Mouse (Mus musculus) MEL (cell line): ENCODE results near the gene Prpf8. TPM values are rescaled to one million over a fixed set of nuclear protein-coding genes. Genes with fewer than 3 reads are reported as not detected.
A peak's percentile ranks its signal among the peaks of the same experiment; 100 is the strongest.

Experiments
- DNase-seq: peaks from one replicate; pipeline ENCODE4 v3.0.0; 2011; ENCODE audit warnings: low read depth, low spot score
- H3K27ac ChIP-seq: 2 replicates; pipeline ENCODE4 v1.5.1; 2012; ENCODE audit warnings: low read depth, mild to moderate bottlenecking, control low read depth, low read length, moderate library complexity; ENCODE audit not compliant: control insufficient read depth
- H3K27me3 ChIP-seq, 2 experiments: fragments of 150-350 bp in 1 of 2; sonication (generic) in 1 of 2; 2 replicates each; pipeline ENCODE4 v1.6.1; 2012; ENCODE audit warnings: low read length in 2 of 2, mild to moderate bottlenecking in 2 of 2, improper control_type of control experiment in 1 of 2, moderate library complexity in 1 of 2; ENCODE audit not compliant: insufficient read depth in 2 of 2, control insufficient read depth in 1 of 2
- H3K36me3 ChIP-seq, 2 experiments: 2 replicates each; pipeline ENCODE4 v1.6.1; 2012 to 2014; ENCODE audit warnings: low read length in 2 of 2, improper control_type of control experiment in 1 of 2, inconsistent platforms in 1 of 2, mild to moderate bottlenecking in 1 of 2; ENCODE audit not compliant: insufficient read depth in 2 of 2, control insufficient read depth in 1 of 2
- H3K4me1 ChIP-seq, 2 experiments: fragments of 150-350 bp in 1 of 2; sonication (generic) in 1 of 2; 2 replicates each; pipeline ENCODE4 v1.6.1; 2012; ENCODE audit warnings: low read length in 2 of 2, improper control_type of control experiment in 1 of 2, mild to moderate bottlenecking in 1 of 2; ENCODE audit not compliant: insufficient read depth in 2 of 2, control insufficient read depth in 1 of 2
- H3K4me3 ChIP-seq, 2 experiments: fragments of 150-350 bp in 1 of 2; sonication (generic) in 1 of 2; 2 replicates each; pipeline ENCODE4 v1.5.1; 2012; ENCODE audit warnings: low read depth in 2 of 2, low read length in 2 of 2, mild to moderate bottlenecking in 2 of 2, moderate library complexity in 2 of 2, control low read depth in 1 of 2, improper control_type of control experiment in 1 of 2; ENCODE audit not compliant: control insufficient read depth in 1 of 2, insufficient read depth in 1 of 2
- H3K79me2 ChIP-seq: 2 replicates; pipeline ENCODE4 v1.6.1; 2012; ENCODE audit warnings: mild to moderate bottlenecking, low read length, moderate library complexity; ENCODE audit not compliant: control insufficient read depth, poor library complexity, insufficient read depth
- H3K9ac ChIP-seq: 2 replicates; pipeline ENCODE4 v1.6.1; 2012; ENCODE audit warnings: low read depth, mild to moderate bottlenecking, control low read depth, low read length, moderate library complexity; ENCODE audit not compliant: control insufficient read depth, poor library complexity, severe bottlenecking
- H3K9me3 ChIP-seq: fragments of 150-350 bp; sonication (generic); replicated peaks from 2 replicates; pipeline ENCODE4 v1.6.1; 2012; ENCODE audit warnings: mild to moderate bottlenecking, low read length, improper control_type of control experiment, moderate library complexity; ENCODE audit not compliant: insufficient read depth
- BHLHE40 ChIP-seq: IDR thresholded peaks from 2 replicates; pipeline ENCODE4 v1.6.1; 2012; ENCODE audit warnings: low read depth, mild to moderate bottlenecking, inconsistent platforms, low read length, improper control_type of control experiment, borderline replicate concordance
- CHD1 ChIP-seq: IDR thresholded peaks from 2 replicates; pipeline ENCODE4 v1.6.1; 2012; ENCODE audit warnings: low read depth, mild to moderate bottlenecking, inconsistent platforms, low read length, improper control_type of control experiment
- CTCF ChIP-seq, 3 experiments: IDR thresholded peaks in 2 of 3; conservative IDR thresholded peaks in 1 of 3; 2 replicates each; pipeline ENCODE4 v1.5.1; 2011 to 2012; ENCODE audit warnings: low read length in 3 of 3, low read depth in 2 of 3, mild to moderate bottlenecking in 2 of 3, improper control_type of control experiment in 1 of 3, inconsistent platforms in 1 of 3, mixed read lengths in 1 of 3, moderate library complexity in 1 of 3; ENCODE audit not compliant: control insufficient read depth in 1 of 3, insufficient read depth in 1 of 3, poor library complexity in 1 of 3, severe bottlenecking in 1 of 3
- ELF1 ChIP-seq: IDR thresholded peaks from 2 replicates; pipeline ENCODE4 v1.6.1; 2014; ENCODE audit warnings: low read depth, mild to moderate bottlenecking, inconsistent platforms, low read length, improper control_type of control experiment, moderate library complexity
- EP300 ChIP-seq, 2 experiments: IDR thresholded peaks; 2 replicates each; pipeline ENCODE4 v1.6.1; 2011; ENCODE audit warnings: improper control_type of control experiment in 2 of 2, low read length in 2 of 2, low read depth in 1 of 2, mild to moderate bottlenecking in 1 of 2
- GABPA ChIP-seq: IDR thresholded peaks from 2 replicates; pipeline ENCODE4 v1.6.1; 2012; ENCODE audit warnings: low read depth, mild to moderate bottlenecking, inconsistent platforms, low read length, improper control_type of control experiment, moderate library complexity
- GATA1 ChIP-seq: IDR thresholded peaks from 2 replicates; pipeline ENCODE4 v1.6.1; 2011; ENCODE audit warnings: low read depth, low read length, improper control_type of control experiment
- HCFC1 ChIP-seq: IDR thresholded peaks from 2 replicates; pipeline ENCODE4 v1.6.1; 2012; ENCODE audit warnings: low read depth, mild to moderate bottlenecking, inconsistent platforms, low read length, improper control_type of control experiment, moderate library complexity
- JUND ChIP-seq: IDR thresholded peaks from 2 replicates; pipeline ENCODE4 v1.6.1; 2011; ENCODE audit warnings: low read depth, mild to moderate bottlenecking, improper control_type of control experiment, low read length
- MAFK ChIP-seq: IDR thresholded peaks from 2 replicates; pipeline ENCODE4 v1.6.1; 2011; ENCODE audit warnings: low read depth, mild to moderate bottlenecking, low read length, improper control_type of control experiment, borderline replicate concordance
- MAX ChIP-seq: IDR thresholded peaks from 2 replicates; pipeline ENCODE4 v1.6.1; 2011; ENCODE audit warnings: low read length, improper control_type of control experiment
- MAZ ChIP-seq: IDR thresholded peaks from 2 replicates; pipeline ENCODE4 v1.6.1; 2012; ENCODE audit warnings: low read depth, mild to moderate bottlenecking, inconsistent platforms, low read length, improper control_type of control experiment
- MXI1 ChIP-seq: IDR thresholded peaks from 2 replicates; pipeline ENCODE4 v1.6.1; 2011; ENCODE audit warnings: mild to moderate bottlenecking, low read depth, low read length, improper control_type of control experiment
- MYC ChIP-seq: IDR thresholded peaks from 2 replicates; pipeline ENCODE4 v1.6.1; 2011; ENCODE audit warnings: low read depth, mild to moderate bottlenecking, low read length, improper control_type of control experiment, moderate library complexity
- NRF1 ChIP-seq: IDR thresholded peaks from 2 replicates; pipeline ENCODE4 v1.6.1; 2014; ENCODE audit warnings: low read depth, mild to moderate bottlenecking, inconsistent platforms, low read length, improper control_type of control experiment, moderate library complexity; ENCODE audit not compliant: poor library complexity, insufficient read depth, severe bottlenecking
- POLR2A ChIP-seq, 2 experiments: IDR thresholded peaks; 2 replicates each; pipeline ENCODE4 v1.6.1; 2011 to 2012; ENCODE audit warnings: low read length in 2 of 2, mild to moderate bottlenecking in 2 of 2, control low read depth in 1 of 2, improper control_type of control experiment in 1 of 2, low read depth in 1 of 2, moderate library complexity in 1 of 2; ENCODE audit not compliant: control insufficient read depth in 1 of 2, insufficient read depth in 1 of 2, poor library complexity in 1 of 2
- POLR2AphosphoS2 ChIP-seq: IDR thresholded peaks from 2 replicates; pipeline ENCODE4 v1.6.1; 2011; ENCODE audit warnings: low read length, improper control_type of control experiment
- POLR2AphosphoS5 ChIP-seq: IDR thresholded peaks from 2 replicates; pipeline ENCODE4 v1.6.1; 2012; ENCODE audit warnings: low read depth, borderline replicate concordance, mild to moderate bottlenecking, inconsistent platforms, low read length, moderate library complexity, mixed read lengths
- RCOR1 ChIP-seq: IDR thresholded peaks from 2 replicates; pipeline ENCODE4 v1.6.1; 2012; ENCODE audit warnings: low read depth, mild to moderate bottlenecking, inconsistent platforms, low read length, improper control_type of control experiment
- SIN3A ChIP-seq: IDR thresholded peaks from 2 replicates; pipeline ENCODE4 v1.6.1; 2012; ENCODE audit warnings: low read length, improper control_type of control experiment, inconsistent platforms
- TAL1 ChIP-seq: IDR thresholded peaks from 2 replicates; pipeline ENCODE4 v1.6.1; 2012; ENCODE audit warnings: mild to moderate bottlenecking, inconsistent platforms, low read length, moderate library complexity, mixed read lengths
- TBP ChIP-seq: IDR thresholded peaks from 2 replicates; pipeline ENCODE4 v1.8.0; 2011; ENCODE audit warnings: low read depth, low read length, improper control_type of control experiment
- USF1 ChIP-seq: IDR thresholded peaks from 2 replicates; pipeline ENCODE4 v1.6.1; 2014; ENCODE audit warnings: low read depth, mild to moderate bottlenecking, inconsistent platforms, low read length, improper control_type of control experiment, moderate library complexity
- ZKSCAN1 ChIP-seq: IDR thresholded peaks from 2 replicates; pipeline ENCODE4 v1.6.1; 2012; ENCODE audit warnings: low read depth, mild to moderate bottlenecking, inconsistent platforms, low read length, improper control_type of control experiment, moderate library complexity
- ZMIZ1 ChIP-seq: IDR thresholded peaks from 2 replicates; pipeline ENCODE4 v1.6.1; 2012; ENCODE audit warnings: low read depth, mild to moderate bottlenecking, inconsistent platforms, low read length, improper control_type of control experiment, moderate library complexity
- polyA plus RNA-seq, 2 experiments: library from polyadenylated mRNA; stranded (reverse) in 1 of 2; unstranded in 1 of 2; fragments of >175 nt in 1 of 2; fragments of >200 nt in 1 of 2; gene quantifications; 2 replicates each; pipeline versions ENCODE4 v1.2.1 to v1.2.4; 2012; ENCODE audit warnings: low replicate concordance in 2 of 2, low read depth in 1 of 2; ENCODE audit not compliant: insufficient read length in 2 of 2, insufficient read depth in 1 of 2, missing spikeins in 1 of 2
- total RNA-seq: library from RNA; depleted of rRNA; stranded (reverse); fragments of 300-350 nt; gene quantifications from 2 replicates; pipeline ENCODE4 v1.2.3, GENCODE M21; 2012

The Prpf8 gene
- total and polyA plus RNA-seq, 3 experiments, result 214 to 644 (median 276) TPM

DNA sequence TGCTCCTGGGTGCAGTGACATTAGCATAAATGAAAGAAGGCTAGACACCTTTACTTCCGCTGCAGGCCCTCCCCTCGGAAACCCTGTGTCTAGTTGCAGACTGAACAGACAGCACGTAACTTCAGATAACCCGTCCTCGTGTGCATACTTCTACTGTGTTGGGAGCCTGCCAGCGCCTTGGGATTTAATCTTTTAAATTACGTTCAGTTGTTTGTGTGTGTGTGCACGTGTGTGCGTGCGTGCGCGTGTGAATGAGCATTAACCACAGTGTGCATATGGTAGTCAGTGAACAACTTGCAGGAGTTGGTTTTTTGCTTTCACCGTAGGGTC lies 52.3 kb downstream of the Prpf8 start (continued):
- TF ChIP-seq GABPA, result no peak
- peak; percentile 65; the same call in 1 of the 2 replicates for TF ChIP-seq RCOR1
- TF ChIP-seq, all 39 proteins: peak for 17

DNA sequence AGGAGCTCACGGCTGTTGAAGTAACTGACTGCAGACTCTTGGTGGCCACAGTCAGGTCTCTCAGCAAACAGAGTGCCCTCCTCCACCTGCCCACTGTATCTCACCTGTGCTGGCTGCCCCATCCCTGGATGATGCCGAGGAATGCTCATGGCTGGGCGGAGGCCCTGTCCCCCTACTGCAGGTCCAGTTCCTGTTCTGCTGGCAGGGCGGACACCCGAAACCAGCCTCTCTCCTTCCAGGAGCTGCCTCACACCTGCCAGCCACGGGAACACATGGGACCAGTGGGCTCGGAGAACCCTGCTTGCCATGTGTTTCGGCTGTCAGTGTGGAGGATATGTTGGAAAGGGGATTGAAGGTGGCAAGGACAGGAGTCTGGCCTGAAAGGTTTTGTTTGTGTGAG lies 53.6 kb downstream of the Prpf8 start:
- H3K27ac ChIP-seq, result no peak overlapping the region; the same call in 1 of the 2 replicates

DNA sequence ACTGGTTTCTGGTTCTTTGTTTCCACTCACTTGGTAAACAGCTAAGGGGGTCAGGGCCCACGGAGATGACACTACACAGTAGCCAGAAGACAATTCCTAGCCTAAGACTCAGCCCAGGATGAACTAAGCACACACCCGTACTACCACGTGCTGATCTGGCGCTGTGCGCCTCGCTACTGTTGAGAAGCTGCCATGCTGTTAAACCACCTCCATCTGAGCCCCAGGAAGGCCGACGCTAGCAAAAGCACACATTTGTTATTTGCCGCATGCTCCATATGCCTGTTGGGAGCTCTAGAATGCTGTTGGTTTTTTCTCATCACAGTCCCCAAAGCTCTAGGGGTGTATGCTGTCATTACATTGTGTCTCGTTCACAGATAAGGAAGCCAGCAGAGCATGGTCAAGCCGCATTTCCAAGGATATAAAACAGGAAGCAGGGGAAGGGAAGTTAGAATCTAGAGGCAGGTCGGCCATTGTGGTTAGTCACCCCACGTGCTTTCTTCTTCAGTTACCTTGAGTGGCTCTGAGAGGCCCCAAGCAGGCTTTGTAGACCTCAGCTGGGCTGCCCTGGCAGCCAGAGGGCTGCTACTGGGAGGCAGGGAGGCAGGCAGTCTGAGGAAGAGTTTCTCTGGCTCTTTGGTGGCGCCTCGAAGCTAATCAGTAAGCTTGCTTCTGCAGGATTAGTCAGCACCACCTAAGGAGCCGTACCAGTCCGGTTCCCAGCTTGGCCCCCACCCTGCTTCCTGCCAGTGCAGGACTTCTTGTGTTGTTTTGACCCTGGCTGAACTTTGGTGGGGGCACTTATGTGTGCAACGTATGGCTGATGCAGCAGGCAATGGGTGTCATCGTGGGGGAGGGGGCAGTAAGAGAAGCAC lies 54.3 kb downstream of the Prpf8 start:
- DNase-seq, result peak; percentile 89
- no peak overlapping the region for H3K4me3 ChIP-seq
- peak overlapping the region; percentile 84 for H3K27ac ChIP-seq
- H3K9me3 ChIP-seq, result no peaks in the 10 kb centered on the region
- peaks cover 8 to 42% of the 10 kb centered on the region in 2 experiments for H3K4me1 ChIP-seq
- H3K79me2 ChIP-seq, result no peaks in the 10 kb centered on the region
- H3K36me3 ChIP-seq, result peaks cover 0 to 28% of the 10 kb centered on the region in 2 experiments; a peak in 2 of 4 replicates
- no peaks in the 10 kb centered on the region for H3K27me3 ChIP-seq
- H3K9ac ChIP-seq, result peak overlapping the region; percentile 64
- no peak for TF ChIP-seq MAFK
- peak in 1 of 2 experiments; percentile 65; a peak in 2 of 4 replicates for TF ChIP-seq POLR2A (IDR thresholded peaks at IDR 0.05; ENCODE audit: control insufficient read depth in 1 of 2, insufficient read depth in 1 of 2, low read depth in 1 of 2, low read length in 2 of 2, poor library complexity in 1 of 2)
- no peak for TF ChIP-seq POLR2AphosphoS5
- peak; percentile 83 for TF ChIP-seq SIN3A
- no peak for TF ChIP-seq TAL1
- no peak for TF ChIP-seq CTCF (IDR thresholded peaks at IDR 0.05 in 2 of 3, conservative IDR thresholded peaks at IDR 0.05 in 1 of 3; ENCODE audit: control insufficient read depth in 1 of 3, insufficient read depth in 1 of 3, low read depth in 2 of 3, low read length in 3 of 3, poor library complexity in 1 of 3, severe bottlenecking in 1 of 3)
- TF ChIP-seq MXI1, result peak; percentile 90
- peak; percentile 41; the same call in 1 of the 2 replicates for TF ChIP-seq HCFC1
- TF ChIP-seq BHLHE40, result peak; percentile 72; the same call in 1 of the 2 replicates
- peak; percentile 68 for TF ChIP-seq ELF1
- no peak for TF ChIP-seq JUND
- peak; percentile 41 to 63 for TF ChIP-seq EP300 (IDR thresholded peaks at IDR 0.05; ENCODE audit: low read depth in 1 of 2, low read length in 2 of 2)
- TF ChIP-seq RCOR1, result no peak
- TF ChIP-seq MAX, result peak; percentile 97
- no peak for TF ChIP-seq ZMIZ1
- no peak for TF ChIP-seq CHD1
- TF ChIP-seq TBP, result peak; percentile 67; the same call in 1 of the 2 replicates
- TF ChIP-seq NRF1, result no peak
- no peak for TF ChIP-seq POLR2AphosphoS2
- TF ChIP-seq GATA1, result peak; percentile 64
- TF ChIP-seq MAZ, result peak; percentile 70; the same call in 1 of the 2 replicates
- peak; percentile 99 for TF ChIP-seq MYC
- TF ChIP-seq ZKSCAN1, result no peak
- TF ChIP-seq USF1, result peak; percentile 79

More for the DNA sequence above, 53.6 kb downstream of the Prpf8 start:
- Histone ChIP-seq H3K36me3 (peaks cover 0 to 31% of the 10 kb centered on the region in 2 experiments; a peak in 2 of 4 replicates), H3K9ac (no peak overlapping the region), H3K4me3 (no peak overlapping the region), H3K27me3 (no peaks in the 10 kb centered on the region), H3K9me3 (no peaks in the 10 kb centered on the region), H3K79me2 (no peaks in the 10 kb centered on the region), H3K4me1 (peaks cover 8 to 49% of the 10 kb centered on the region in 2 experiments)
- TF ChIP-seq MAFK, result no peak
- TF ChIP-seq POLR2AphosphoS2, result no peak
- no peak for TF ChIP-seq HCFC1
- no peak for TF ChIP-seq MAZ
- no peak for TF ChIP-seq GATA1
- TF ChIP-seq POLR2AphosphoS5, result no peak
- TF ChIP-seq CHD1, result no peak
- TF ChIP-seq GABPA, result no peak
- no peak for TF ChIP-seq RCOR1
- DNase-seq, result peak; percentile 20
